Mouse (Mus musculus) brain, embryonic 14.5 days (tissue): ENCODE measurements at regions not wholly inside any gene's neighbourhood (a gene's known extent, or its start where the extent isn't known, plus 50 kb on each side); places are given as distances from the start of the nearest gene placed in this dataset.

ENCODE experiments used
- DNase-seq: peaks from one replicate; pipeline ENCODE4 v3.0.0-alpha.2; 2011; ENCODE audit warnings: low read depth
- CTCF ChIP-seq: fragments of 200-500 bp; IDR thresholded peaks from 2 replicates; pipeline ENCODE4 v1.5.1; 2012; ENCODE audit warnings: inconsistent platforms, mild to moderate bottlenecking, moderate library complexity, borderline replicate concordance; ENCODE audit not compliant: insufficient read depth, insufficient read length; ENCODE audit errors: extremely low read depth
- POLR2A ChIP-seq: fragments of 200-500 bp; IDR thresholded peaks from 2 replicates; pipeline ENCODE4 v1.6.1; 2012; ENCODE audit warnings: mild to moderate bottlenecking, inconsistent platforms, borderline replicate concordance; ENCODE audit not compliant: poor library complexity, insufficient read depth, insufficient read length, severe bottlenecking; ENCODE audit errors: extremely low read depth

GRCm38 (mm10) chr3:145207071-145207470 is 85.2 kb upstream of the Col24a1 start:
- no peak for TF ChIP-seq POLR2A
- no peak for TF ChIP-seq CTCF
- no peak for DNase-seq

GRCm38 (mm10) chr3:145210166-145210565 is 82.1 kb upstream of the Col24a1 start:
- DNase-seq: no peak
- TF ChIP-seq CTCF (no peak), POLR2A (no peak)

- TF ChIP-seq POLR2A: no peak
- DNase-seq: peak; percentile 10
Observed at GRCm38 (mm10) chr3:145216987-145217515, 75.2 kb upstream of the Col24a1 start.

GRCm38 (mm10) chr3:145222922-145223321 is 69.3 kb upstream of the Col24a1 start:
- no peak for TF ChIP-seq POLR2A
- TF ChIP-seq CTCF: no peak

GRCm38 (mm10) chr3:145224040-145224439 is 68.2 kb upstream of the Col24a1 start:
- TF ChIP-seq POLR2A: no peak
- TF ChIP-seq CTCF: no peak

More at GRCm38 (mm10) chr3:145222922-145223321, 69.3 kb upstream of the Col24a1 start:
- DNase-seq: no peak

GRCm38 (mm10) chr3:145230721-145231120 is 61.6 kb upstream of the Col24a1 start:
- DNase-seq: peak; percentile 5
- TF ChIP-seq POLR2A (no peak), CTCF (no peak)

More at GRCm38 (mm10) chr3:145224040-145224439, 68.2 kb upstream of the Col24a1 start:
- no peak for DNase-seq

GRCm38 (mm10) chr3:145242138-145242537 is 50.1 kb upstream of the Col24a1 start:
- no peak for DNase-seq
- TF ChIP-seq POLR2A: no peak
